Mouse (Mus musculus): ENCODE data around the gene Tom1.

Gene Tom1

GRCm38 (mm10) chr8:75042974-75043373 lies 9.5 kb downstream of the Tom1 start:
- no peak for DNase-seq

- no peak for DNase-seq
Observed at GRCm38 (mm10) chr8:75046303-75046702, 12.8 kb downstream of the Tom1 start.

GRCm38 (mm10) chr8:75047784-75048183 lies 14.3 kb downstream of the Tom1 start:
- no peak for DNase-seq

GRCm38 (mm10) chr8:75053342-75053741 lies 19.8 kb downstream of the Tom1 start:
- no peak for DNase-seq

- no peak for DNase-seq
Observed at GRCm38 (mm10) chr8:75055673-75056072, 22.2 kb downstream of the Tom1 start.

GRCm38 (mm10) chr8:75060022-75060421 lies 26.5 kb downstream of the Tom1 start:
- DNase-seq: no peak

- no peak for DNase-seq
Observed at GRCm38 (mm10) chr8:75060815-75061214, 27.3 kb downstream of the Tom1 start.

- DNase-seq: no peak
Observed at GRCm38 (mm10) chr8:75063290-75063689, 29.8 kb downstream of the Tom1 start.

- no peak for DNase-seq
Observed at GRCm38 (mm10) chr8:75064790-75065189, 31.3 kb downstream of the Tom1 start.

- no peak for DNase-seq
Observed at GRCm38 (mm10) chr8:75067287-75067686, 33.8 kb downstream of the Tom1 start.

GRCm38 (mm10) chr8:75070297-75070696 lies 36.8 kb downstream of the Tom1 start:
- no peak for DNase-seq

- DNase-seq: peak; percentile 88
Observed at GRCm38 (mm10) chr8:75071627-75072346, 38.3 kb downstream of the Tom1 start.

- DNase-seq: no peak
Observed at GRCm38 (mm10) chr8:75074876-75075275, 41.4 kb downstream of the Tom1 start.

GRCm38 (mm10) chr8:75078215-75078614 lies 44.7 kb downstream of the Tom1 start:
- DNase-seq: no peak

- no peak for DNase-seq
Observed at GRCm38 (mm10) chr8:75078851-75079250, 45.3 kb downstream of the Tom1 start.

GRCm38 (mm10) chr8:75081364-75082040 lies 48.0 kb downstream of the Tom1 start:
- no peak for DNase-seq

GRCm38 (mm10) chr8:75082181-75082805 lies 48.8 kb downstream of the Tom1 start:
- no peak for DNase-seq

- DNase-seq: peak; percentile 98
Observed at GRCm38 (mm10) chr8:75083846-75084245, 50.3 kb downstream of the Tom1 start.

GRCm38 (mm10) chr8:75084382-75085064 lies 51.0 kb downstream of the Tom1 start:
- peak; percentile 17 for DNase-seq

- DNase-seq: peak; percentile 28
Observed at GRCm38 (mm10) chr8:75086002-75086401, 52.5 kb downstream of the Tom1 start.

GRCm38 (mm10) chr8:75087127-75087526 lies 53.6 kb downstream of the Tom1 start:
- no peak for DNase-seq

- DNase-seq: peak; percentile 96
Observed at GRCm38 (mm10) chr8:75088989-75089881, 55.7 kb downstream of the Tom1 start.
